Mouse (Mus musculus) left cerebral cortex, adult 6 months (tissue): ENCODE results near the gene Polk. TPM values are rescaled to one million over a fixed set of nuclear protein-coding genes. Genes with fewer than 3 reads are reported as not detected.

ENCODE experiments used
- long read RNA-seq, 2 experiments: library from polyadenylated mRNA; unstranded; transcript quantifications; one replicate each; pipeline ENCODE4 v2.0.0; 2019 to 2020
- polyA plus RNA-seq: library from polyadenylated mRNA; unstranded; fragments of <200 nt; fragmentation: Nextera tagmentation; gene quantifications from 2 replicates; pipeline ENCODE4 v1.2.3, GENCODE M21; 2021

The Polk gene
- 3.7 and 4.0 TPM in 2 replicates for polyA plus RNA-seq
- long read RNA-seq, experiment 1, full-length matches to known transcripts, result 20 of 34 reads
- long read RNA-seq, experiment 1, partial matches to known transcripts, result 9 of 34 reads
- long read RNA-seq, experiment 1, other reads (novel, unspliced or antisense), result 5 of 34 reads
- long read RNA-seq, experiment 2, partial matches to known transcripts, result 0 of 6 reads
- long read RNA-seq, experiment 2, other reads (novel, unspliced or antisense), result 5 of 6 reads

DNA sequence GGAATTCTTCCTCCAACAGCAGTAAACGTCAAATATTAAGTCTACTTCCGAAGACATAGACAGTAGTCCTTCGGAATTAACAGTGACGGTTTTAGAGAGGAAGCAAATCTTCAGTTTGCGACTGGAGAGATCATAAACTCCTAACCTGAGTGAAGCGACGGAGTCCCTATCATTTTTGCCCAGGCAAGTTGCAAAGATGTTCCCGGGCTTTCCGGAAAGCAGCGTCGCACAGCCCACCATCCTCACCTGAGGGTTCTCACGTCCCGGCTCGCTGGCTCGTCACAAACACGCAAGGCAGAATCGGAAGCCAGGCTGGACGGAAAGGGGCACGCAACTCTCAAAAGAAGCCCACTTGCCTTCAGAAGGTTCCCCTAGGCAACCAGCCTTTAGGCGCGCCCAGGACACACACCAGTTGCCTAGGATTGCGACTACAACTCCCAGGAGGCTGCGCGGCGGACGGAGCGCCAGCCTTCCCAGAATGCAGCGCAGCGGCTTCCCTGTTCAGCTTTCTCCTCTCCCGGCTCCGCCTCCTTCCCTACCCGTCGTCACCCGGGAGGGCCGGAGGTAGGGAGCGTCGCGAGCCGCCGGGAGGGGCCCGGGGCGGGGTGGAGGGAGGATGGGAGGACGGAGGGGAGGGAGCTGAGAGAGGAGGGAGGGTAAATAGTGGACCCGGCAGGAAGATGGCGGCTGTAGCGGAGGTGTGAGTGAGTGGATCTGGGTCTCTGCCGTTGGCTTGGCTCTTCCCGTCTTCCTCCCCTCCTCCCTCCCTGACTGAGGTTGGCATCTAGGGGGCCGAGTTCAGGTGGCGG, at the start of gene Polk, which contains the start of gene Col4a3bp:
Polk (minus strand) TSS at position 499 of the 809 bp plus-strand sequence.
Col4a3bp (plus strand) TSS at position 538 of the 809 bp plus-strand sequence.

DNA sequence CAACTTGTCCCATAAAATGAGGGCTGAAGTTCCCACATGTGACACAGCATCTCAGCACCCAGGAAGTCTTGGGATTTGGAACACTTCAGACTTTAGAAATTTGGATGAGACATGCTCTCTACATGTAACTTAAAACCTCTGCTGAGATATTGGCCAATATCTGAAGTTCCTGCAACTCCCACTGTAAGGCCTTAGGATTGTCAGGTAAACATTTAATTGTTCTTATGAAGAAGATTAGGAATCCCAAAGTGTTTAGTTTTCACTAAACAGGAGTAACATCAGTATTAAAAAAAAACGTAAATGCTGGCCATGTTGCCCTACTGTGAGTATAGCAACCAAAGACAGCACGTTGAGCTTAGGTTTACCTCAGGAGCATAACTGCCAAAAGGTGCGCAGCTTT, 51.9 kb downstream of the Polk start, which contains the start of gene Gm17622:
Gm17622 (plus strand) TSS at position 301 of the 400 bp plus-strand sequence.

DNA sequence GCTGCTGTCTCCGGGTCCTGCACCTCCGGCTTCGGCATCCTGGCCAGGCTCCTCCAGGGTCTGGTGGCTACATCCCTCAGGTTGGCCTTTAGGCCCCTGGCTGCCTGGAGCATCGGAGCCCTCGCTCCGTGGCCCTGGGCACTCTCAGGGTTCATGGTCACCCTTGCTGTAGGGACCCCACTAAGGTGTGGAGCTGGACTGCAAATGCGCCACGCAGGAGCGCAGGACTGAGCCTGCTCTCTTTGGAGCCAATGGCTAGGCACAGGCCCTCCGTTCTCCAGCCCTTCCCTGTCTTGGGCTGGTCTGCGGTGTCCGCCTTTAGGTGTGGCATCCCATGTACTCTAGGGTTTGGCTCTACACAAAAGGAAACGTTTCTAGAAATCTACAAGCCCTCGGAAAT, 71.4 kb downstream of the Polk start, which contains the start of gene Ankdd1b:
Ankdd1b (minus strand) TSS at position 242 of the 400 bp plus-strand sequence.

Other genes starting within 250 kb of the Polk start
- gene Poc5, start 154.3 kb downstream of the Polk start, polyA plus RNA-seq, result 12.4 and 15.5 TPM in 2 replicates
- 0.15 and 0.19 TPM in 2 replicates for gene Ankdd1b, start 71.4 kb downstream of the Polk start, polyA plus RNA-seq
- not detected in 2 replicates for gene Gm17622, start 51.8 kb downstream of the Polk start, polyA plus RNA-seq
- 8.9 and 11.6 TPM in 2 replicates for gene Col4a3bp, start within 50 bp of the Polk start, polyA plus RNA-seq
- gene Hmgcr, start 128.4 kb upstream of the Polk start, polyA plus RNA-seq, result 47.4 and 63.4 TPM in 2 replicates
- 0.20 TPM in 2 replicates for gene Ankrd31, start 205.7 kb upstream of the Polk start, polyA plus RNA-seq